Mouse (Mus musculus): Measurements from ENCODE around the gene Srr. TPM values are rescaled to one million over a fixed set of nuclear protein-coding genes. Genes with fewer than 3 reads are reported as not detected.

Gene Srr
- total RNA-seq, 2 experiments from 2014 or later: 15.6 to 22.8 TPM

DNA sequence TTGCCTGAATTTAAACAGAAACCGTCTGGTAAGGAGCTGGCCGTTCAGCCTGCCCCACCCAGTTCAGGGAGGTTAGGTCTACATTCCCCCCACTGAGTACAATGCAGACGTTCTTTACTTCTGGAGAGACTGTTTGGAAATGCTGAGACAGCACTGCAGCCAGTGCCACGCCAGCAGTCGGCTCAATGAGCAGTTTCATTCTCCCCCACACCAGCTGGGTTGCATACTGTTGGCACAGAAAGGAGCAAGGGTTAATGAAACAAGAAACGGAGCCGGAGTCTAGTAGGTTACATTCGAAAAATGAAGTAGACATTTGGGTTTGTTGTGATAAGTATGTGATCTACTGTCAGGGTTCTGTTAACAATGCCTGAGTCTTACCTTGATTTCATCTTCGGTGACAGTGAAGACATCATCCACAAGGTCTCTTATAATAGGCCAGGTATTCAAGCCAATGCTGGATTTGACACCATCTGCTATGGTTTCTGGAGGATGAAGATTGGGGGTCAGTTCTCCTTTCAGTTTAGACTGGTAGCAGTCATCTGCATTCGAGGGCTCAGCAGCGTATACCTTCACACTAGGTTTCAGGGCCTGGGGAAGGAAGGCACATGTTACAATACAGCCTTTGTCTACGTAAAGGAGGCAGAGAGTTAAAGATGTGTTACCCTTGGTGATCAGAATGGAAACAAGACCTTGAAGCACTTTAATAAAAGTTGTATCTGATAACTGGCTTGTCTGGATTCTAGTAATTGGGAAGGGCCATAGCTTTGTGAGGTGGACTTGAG lies 16.9 kb downstream of the Srr start:
- no peak for DNase-seq (ENCODE audit: low spot score)

DNA sequence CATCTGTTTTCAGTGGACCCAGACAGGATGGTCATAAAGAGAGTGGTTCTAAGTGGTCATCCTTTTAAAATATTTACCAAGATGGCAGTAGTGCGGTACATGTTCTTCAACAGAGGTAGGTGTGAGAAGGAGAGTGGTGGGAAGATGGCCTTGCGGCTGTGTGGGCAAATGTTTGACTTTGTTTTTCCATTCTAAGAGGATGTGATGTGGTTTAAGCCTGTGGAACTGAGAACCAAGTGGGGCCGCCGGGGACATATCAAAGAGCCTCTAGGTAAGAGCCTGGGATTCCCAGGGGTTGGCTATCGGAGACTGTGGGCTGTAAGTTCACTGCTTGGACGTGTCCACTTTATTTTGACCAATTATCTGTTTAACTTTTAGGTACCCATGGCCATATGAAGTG lies 17.9 kb downstream of the Srr start:
- DNase-seq (ENCODE audit: low spot score): no peak

- no peak for DNase-seq (ENCODE audit: low spot score)
These were observed 23.3 kb downstream of the Srr start for GRCm38 (mm10) chr11:74902416-74902815.

- DNase-seq (ENCODE audit: low spot score): no peak
These were observed 24.2 kb downstream of the Srr start for GRCm38 (mm10) chr11:74901555-74901954.

DNA sequence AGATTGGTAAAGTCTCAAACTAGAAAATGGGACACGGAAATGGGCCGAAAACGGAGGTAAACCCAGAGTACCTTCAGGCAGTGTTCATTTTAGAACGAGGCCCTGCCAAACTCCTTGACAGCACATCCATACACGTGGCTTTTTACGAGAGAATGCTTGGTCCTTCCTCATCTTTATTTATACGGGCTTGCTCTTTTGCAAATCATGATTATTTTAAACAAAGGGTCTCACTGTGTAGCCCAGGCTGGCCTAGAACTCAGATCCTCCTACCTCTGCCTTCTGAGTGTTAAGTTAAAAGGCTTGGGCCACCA lies 27.3 kb downstream of the Srr start:
- no peak for DNase-seq (ENCODE audit: low spot score)

GRCm38 (mm10) chr11:74897678-74898516 lies 27.9 kb downstream of the Srr start, which contains the start of gene Tsr1:
Gene Tsr1 (plus strand): TSS chr11:74898071.
- peak; percentile 90 for DNase-seq (ENCODE audit: low spot score)

GRCm38 (mm10) chr11:74896901-74897677 lies 28.7 kb downstream of the Srr start, which contains the start of gene Sgsm2:
Gene Sgsm2 (minus strand): TSS chr11:74897060.
- peak; percentile 48 for DNase-seq (ENCODE audit: low spot score)

DNA sequence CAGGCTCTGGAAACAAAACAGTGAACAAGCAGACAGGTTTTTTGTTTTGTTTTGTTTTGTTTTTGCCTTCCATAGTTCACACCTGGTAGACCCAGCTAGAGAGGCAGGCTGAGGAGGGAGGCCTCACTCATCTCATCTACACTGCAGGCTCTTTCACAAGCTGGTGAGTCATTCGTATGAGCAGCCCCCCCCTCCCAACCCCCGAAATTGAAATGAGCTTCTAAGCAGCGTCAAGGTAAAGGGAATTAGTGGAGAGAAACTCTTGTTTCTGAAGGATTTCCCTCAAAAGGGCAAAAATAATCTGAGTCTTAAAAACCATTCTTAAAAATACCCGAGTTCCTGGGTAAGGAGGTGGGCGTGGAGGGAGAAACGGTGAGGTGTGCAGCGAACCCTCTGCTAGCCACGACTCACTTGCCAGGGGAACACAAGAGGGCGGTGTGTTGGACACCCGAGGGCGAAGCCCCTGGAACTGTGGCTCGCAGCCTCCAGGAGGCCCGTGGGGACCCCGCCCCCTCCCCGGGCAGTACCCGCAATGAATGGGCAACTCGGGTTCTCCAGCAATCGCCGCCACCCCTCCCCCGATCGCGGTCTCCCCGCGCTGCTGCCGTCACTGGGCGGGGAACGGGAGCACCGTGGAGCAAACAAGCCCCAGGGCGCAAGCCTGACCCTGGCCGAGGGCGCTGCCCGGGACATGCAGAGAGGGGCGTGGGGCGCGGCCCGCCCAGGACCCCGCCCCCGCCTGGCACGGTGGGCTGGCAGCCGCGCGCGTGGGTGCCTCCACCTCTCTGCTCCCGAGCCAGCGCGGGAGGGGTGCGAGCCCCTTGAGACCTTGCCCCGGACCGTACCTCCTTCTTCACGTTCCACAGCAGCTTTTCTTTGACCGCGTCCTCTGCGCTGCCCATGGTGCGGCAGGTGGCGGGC lies 29.5 kb downstream of the Srr start:
- peak; percentile 57 for DNase-seq (ENCODE audit: low spot score)

GRCm38 (mm10) chr11:74894619-74895018 lies 31.1 kb downstream of the Srr start:
- DNase-seq (ENCODE audit: low spot score): peak; percentile 18

- DNase-seq (ENCODE audit: low spot score): peak; percentile 46
These were observed 42.6 kb downstream of the Srr start for GRCm38 (mm10) chr11:74883098-74883497.

GRCm38 (mm10) chr11:74881979-74882378 lies 43.8 kb downstream of the Srr start:
- DNase-seq (ENCODE audit: low spot score): no peak

- DNase-seq (ENCODE audit: low spot score): no peak
These were observed 44.7 kb downstream of the Srr start for GRCm38 (mm10) chr11:74880999-74881398.

- DNase-seq (ENCODE audit: low spot score): peak; percentile 33
These were observed 48.9 kb downstream of the Srr start for GRCm38 (mm10) chr11:74876801-74877200.

- DNase-seq (ENCODE audit: low spot score): no peak
These were observed 51.1 kb downstream of the Srr start for GRCm38 (mm10) chr11:74874630-74875029.

DNA sequence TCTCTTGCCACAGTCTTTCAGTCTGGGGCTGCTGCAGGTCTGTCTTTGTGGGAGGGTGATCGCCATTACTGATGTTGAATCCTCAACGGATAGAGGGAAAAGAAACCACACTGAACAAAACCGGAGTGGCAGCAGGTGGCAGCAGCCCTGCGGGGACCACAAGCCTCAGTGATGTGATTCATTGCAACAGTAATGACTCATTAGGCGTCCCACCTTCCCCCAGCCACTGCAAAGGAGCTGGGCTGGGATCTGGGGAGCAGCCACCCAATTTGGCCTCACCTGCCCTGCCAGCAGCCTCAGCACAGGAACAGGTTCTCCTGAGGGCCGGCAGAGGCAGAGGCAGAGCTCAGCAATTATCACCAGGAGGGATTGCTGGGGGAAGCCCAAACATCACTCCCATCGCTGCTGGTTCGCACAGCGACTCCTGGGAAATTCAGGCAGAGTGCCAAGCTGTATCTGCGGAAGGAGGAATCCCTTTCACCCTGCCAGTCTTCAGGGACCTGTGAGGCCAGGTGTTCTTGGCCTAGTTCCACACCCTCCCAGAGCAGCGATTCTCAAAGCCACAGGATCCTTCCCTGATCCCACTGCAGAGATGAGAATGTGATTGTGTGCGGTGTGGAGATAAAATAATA lies 54.6 kb downstream of the Srr start:
- peak; percentile 27 for DNase-seq (ENCODE audit: low spot score)

- DNase-seq (ENCODE audit: low spot score): peak; percentile 76
These were observed 55.2 kb downstream of the Srr start for GRCm38 (mm10) chr11:74870544-74870943.

- DNase-seq (ENCODE audit: low spot score): no peak
These were observed 56.1 kb downstream of the Srr start for GRCm38 (mm10) chr11:74869603-74870002.

- DNase-seq (ENCODE audit: low spot score): no peak
These were observed 57.5 kb downstream of the Srr start for GRCm38 (mm10) chr11:74868046-74868760.

DNA sequence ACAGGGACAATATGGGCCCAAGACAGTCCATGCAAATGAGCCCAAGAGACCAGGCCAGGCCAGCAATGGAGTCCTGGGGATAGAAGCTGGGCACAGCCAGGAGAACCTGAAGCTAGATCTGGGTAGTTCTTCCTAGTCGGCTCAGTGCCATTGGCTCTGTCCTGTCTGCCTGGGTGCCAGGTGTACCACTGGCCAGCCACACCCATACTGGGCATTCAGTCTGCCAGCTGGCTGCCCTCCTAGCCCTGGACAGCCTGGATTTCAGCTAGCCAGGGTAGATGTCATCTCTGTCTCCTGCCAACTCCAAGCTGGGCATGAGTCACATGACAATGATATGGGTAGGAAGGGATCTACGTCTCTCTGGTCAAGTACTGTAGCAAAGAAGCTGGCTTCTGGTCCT lies 58.6 kb downstream of the Srr start:
- DNase-seq (ENCODE audit: low spot score): peak; percentile 95

GRCm38 (mm10) chr11:74866640-74867039 lies 59.1 kb downstream of the Srr start:
- DNase-seq (ENCODE audit: low spot score): peak; percentile 97

Data from gastrocnemius, adult 18-20 months (tissue).